Mouse (Mus musculus) ES-E14 (cell line): ENCODE data around the gene Ahcy. TPM values are rescaled to one million over a fixed set of nuclear protein-coding genes. Genes with fewer than 3 reads are reported as not detected.
A peak's percentile ranks its signal among the peaks of the same experiment; 100 is the strongest.
"Not testable (repeated sequence)": the region's sequence is repeated elsewhere in the genome, so short reads cannot be mapped to it uniquely, and the experiment has no call there.

Experiments used
- DNase-seq: peaks from one replicate; pipeline ENCODE4 v3.0.0-alpha.2; 2013; ENCODE audit warnings: low read depth, low spot score
- H3K27ac ChIP-seq: 2 replicates; pipeline ENCODE4 v1.5.1; 2012; ENCODE audit warnings: low read depth, mild to moderate bottlenecking, low read length, moderate library complexity, mixed read lengths; ENCODE audit not compliant: poor library complexity, insufficient read depth, severe bottlenecking
- H3K36me3 ChIP-seq: 2 replicates; pipeline ENCODE4 v1.6.1; 2012; ENCODE audit warnings: mild to moderate bottlenecking, low read length, moderate library complexity, mixed read lengths; ENCODE audit not compliant: control insufficient read depth, poor library complexity, insufficient read depth, severe bottlenecking
- H3K4me1 ChIP-seq, 2 experiments: fragments of 150-350 bp in 1 of 2; sonication (generic) in 1 of 2; 2 replicates each; pipeline ENCODE4 v1.6.1; 2012; ENCODE audit warnings: low read length in 2 of 2, mild to moderate bottlenecking in 1 of 2, mixed read lengths in 1 of 2; ENCODE audit not compliant: control insufficient read depth in 2 of 2, insufficient read depth in 2 of 2, poor library complexity in 1 of 2
- H3K4me3 ChIP-seq, 2 experiments: fragments of 150-350 bp in 1 of 2; sonication (generic) in 1 of 2; 2 replicates each; pipeline ENCODE4 v1.5.1; 2012; ENCODE audit warnings: low read length in 2 of 2, low read depth in 1 of 2, mild to moderate bottlenecking in 1 of 2, mixed read lengths in 1 of 2; ENCODE audit not compliant: insufficient read depth in 1 of 2, poor library complexity in 1 of 2, severe bottlenecking in 1 of 2
- H3K9ac ChIP-seq: 2 replicates; pipeline ENCODE4 v1.6.1; 2012; ENCODE audit warnings: low read depth, mild to moderate bottlenecking, low read length, mixed read lengths; ENCODE audit not compliant: poor library complexity, insufficient read depth, severe bottlenecking
- H3K9me3 ChIP-seq: fragments of 150-350 bp; sonication (generic); 2 replicates; pipeline ENCODE4 v1.6.1; 2012; ENCODE audit warnings: low read depth, mild to moderate bottlenecking, low read length; ENCODE audit not compliant: control insufficient read depth, insufficient read depth
- CHD2 ChIP-seq: IDR thresholded peaks from 2 replicates; pipeline ENCODE4 v1.6.1; 2014; ENCODE audit warnings: mild to moderate bottlenecking, low read depth, low read length, inconsistent platforms
- HCFC1 ChIP-seq: IDR thresholded peaks from 2 replicates; pipeline ENCODE4 v1.6.1; 2012; ENCODE audit warnings: low read length, inconsistent platforms, borderline replicate concordance; ENCODE audit not compliant: insufficient read depth
- MAFK ChIP-seq: IDR thresholded peaks from 2 replicates; pipeline ENCODE4 v1.6.1; 2014; ENCODE audit warnings: mild to moderate bottlenecking, low read depth, low read length, inconsistent platforms; ENCODE audit not compliant: insufficient read depth
- ZC3H11A ChIP-seq: IDR thresholded peaks from 2 replicates; pipeline ENCODE4 v1.6.1; 2012; ENCODE audit warnings: low read depth, mild to moderate bottlenecking, inconsistent platforms, low read length, borderline replicate concordance
- ZNF384 ChIP-seq: IDR thresholded peaks from 2 replicates; pipeline ENCODE4 v1.6.1; 2012; ENCODE audit warnings: low read depth, low read length, inconsistent platforms
- in situ Hi-C, 2 experiments: fragments of 600-800 bp; cut with MboI; formaldehyde crosslinking; loops; one replicate each; pipeline ENCODE4 v1.15.1; 2025; ENCODE audit warnings: low sequenced_read_pairs in 2 of 2, inconsistent platforms in 1 of 2; ENCODE audit not compliant: unreplicated experiment in 2 of 2
- total RNA-seq: library from RNA; depleted of rRNA; stranded (reverse); fragments of 300-350 nt; gene quantifications from 2 replicates; pipeline ENCODE4 v1.2.3, GENCODE M21; 2012; rRNA removed

Ahcy gene
- total RNA-seq: 79.6 and 90.8 TPM in 2 replicates

DNA sequence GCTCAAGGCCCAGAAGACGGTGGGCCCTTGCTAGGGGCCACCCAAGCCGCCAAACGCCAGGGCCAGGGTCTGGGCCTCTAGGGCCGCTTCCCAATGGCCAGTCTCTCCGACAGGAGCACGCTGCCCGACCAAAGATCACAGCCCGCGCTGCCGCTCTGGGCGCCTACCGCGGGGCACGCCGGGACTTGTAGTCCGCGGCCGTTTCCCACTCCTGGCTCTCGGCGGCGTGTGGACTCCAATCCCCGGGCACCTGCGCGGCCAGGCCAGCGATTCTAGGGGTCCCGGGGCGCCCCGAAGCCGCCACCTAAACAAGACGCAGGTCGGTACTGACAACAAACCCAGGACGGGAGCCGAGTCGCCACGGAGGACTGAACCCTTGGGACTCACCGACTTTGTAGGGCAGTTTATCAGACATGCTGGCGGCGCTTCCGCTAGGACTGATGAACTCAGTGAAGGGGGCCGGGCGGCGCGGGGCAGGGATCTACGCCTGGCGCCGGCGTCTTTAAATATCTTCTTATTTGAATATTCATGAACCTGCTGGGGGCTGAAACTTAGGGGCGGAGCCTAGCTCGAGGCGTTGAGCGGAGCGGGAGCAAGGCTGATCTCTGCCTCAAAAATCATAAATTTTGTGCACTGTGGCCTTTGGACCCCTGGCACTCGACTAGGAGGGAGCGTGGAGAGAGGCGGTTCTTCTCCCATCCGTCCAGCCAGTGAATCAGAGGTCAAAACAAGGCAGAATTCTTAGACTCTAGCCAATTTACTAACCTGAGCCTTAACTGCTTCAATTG is at the start of gene Ahcy:
Gene Ahcy, minus strand, starts transcription at position 520 of the 788 bp plus-strand sequence.
- Histone ChIP-seq H3K36me3 (0 out of 2 replicates have a peak, but pooled peaks cover 2% of the 10 kb centered on the region), H3K4me3 (peak within 1 kb of the TSS; percentile 95 to 98), H3K27ac (no peak within 1 kb of the TSS; the same call in none of the 2 replicates), H3K9me3 (no peaks in the 10 kb centered on the region), H3K9ac (peak within 1 kb of the TSS; percentile 97), H3K4me1 (peaks cover 7 to 24% of the 10 kb centered on the region in 2 experiments; a peak in 3 of 4 replicates)
- peak; percentile 83 for DNase-seq
- TF ChIP-seq ZC3H11A (no peak), HCFC1 (peak; percentile 93)
- in situ Hi-C loops: no loop called here

- no peaks in the 10 kb centered on the region for H3K9me3 ChIP-seq
- no peaks in the 10 kb centered on the region for H3K36me3 ChIP-seq
- H3K9ac ChIP-seq: no peak overlapping the region
- DNase-seq: peak; percentile 55
- H3K4me3 ChIP-seq: no peak overlapping the region
- H3K4me1 ChIP-seq: peaks cover 0 to 4% of the 10 kb centered on the region in 2 experiments; a peak in 1 of 4 replicates
- peak overlapping the region; percentile 26 for H3K27ac ChIP-seq
- TF ChIP-seq CHD2 (0 out of 2 replicates have a peak, but pooled peaks have one; percentile 43), ZNF384 (no peak), MAFK (0 out of 2 replicates have a peak, but pooled peaks have one; percentile 17)
- in situ Hi-C loops: no loop called here
Measured at GRCm38 (mm10) chr2:155115216-155115830, 41.0 kb upstream of the Ahcy start.

DNA sequence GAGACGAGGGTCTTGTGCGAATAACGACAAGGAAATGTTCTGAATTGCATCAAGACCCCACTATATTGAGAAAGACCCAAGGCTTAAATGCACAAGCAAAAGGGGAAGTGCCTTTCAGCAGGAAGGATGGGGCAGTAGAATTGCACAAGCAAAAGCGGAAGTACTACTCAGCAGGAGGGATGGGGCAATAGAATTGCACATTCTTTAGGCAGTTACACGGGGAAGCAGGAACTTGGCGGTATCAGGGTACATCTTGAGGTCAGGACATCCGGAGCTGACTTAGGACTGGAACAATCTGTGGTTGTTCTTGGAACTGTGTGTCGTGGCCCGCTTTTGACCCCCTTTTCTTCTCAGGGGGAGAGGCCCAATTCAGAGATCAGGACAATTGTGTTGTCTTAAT is 33.0 kb upstream of the Ahcy start:
- H3K9ac ChIP-seq, in situ Hi-C loops, DNase-seq, H3K4me3 ChIP-seq, H3K27ac ChIP-seq, H3K36me3 ChIP-seq, H3K9me3 ChIP-seq, H3K4me1 ChIP-seq: not testable (repeated sequence)

GRCm38 (mm10) chr2:155103607-155104006 is 29.3 kb upstream of the Ahcy start:
- H3K4me1 ChIP-seq: peaks cover 4 to 16% of the 10 kb centered on the region in 2 experiments; a peak in 3 of 4 replicates
- no peak overlapping the region for H3K9ac ChIP-seq
- TF ChIP-seq CHD2 (no peak), MAFK (no peak), ZC3H11A (no peak), ZNF384 (no peak), HCFC1 (no peak)
- no peaks in the 10 kb centered on the region for H3K36me3 ChIP-seq
- H3K9me3 ChIP-seq: no peaks in the 10 kb centered on the region
- H3K27ac ChIP-seq: no peak overlapping the region
- H3K4me3 ChIP-seq: no peak overlapping the region
- in situ Hi-C loops: no loop called here
- no peak for DNase-seq

GRCm38 (mm10) chr2:155101761-155102181 is 27.5 kb upstream of the Ahcy start:
- no peak for DNase-seq
- Histone ChIP-seq H3K4me1 (peaks cover 2 to 14% of the 10 kb centered on the region in 2 experiments; a peak in 3 of 4 replicates), H3K27ac (no peak overlapping the region; the same call in 1 of the 2 replicates), H3K9ac (no peak overlapping the region), H3K36me3 (no peaks in the 10 kb centered on the region), H3K9me3 (no peaks in the 10 kb centered on the region), H3K4me3 (no peak overlapping the region)
- TF ChIP-seq CHD2: no peak
- no peak for TF ChIP-seq ZC3H11A
- no peak for TF ChIP-seq MAFK
- no peak for TF ChIP-seq HCFC1
- TF ChIP-seq ZNF384: no peak
- in situ Hi-C loops: no loop called here
